Mouse (Mus musculus) heart, embryonic 10.5 days (tissue): ENCODE data around the gene Topaz1. TPM values are rescaled to one million over a fixed set of nuclear protein-coding genes. Genes with fewer than 3 reads are reported as not detected.
"Not testable (repeated sequence)": the region's sequence is repeated elsewhere in the genome, so short reads cannot be mapped to it uniquely, and the experiment has no call there.

Source experiments
- DNase-seq: peaks from one replicate; pipeline ENCODE4 v3.0.0-alpha.2; 2017; ENCODE audit warnings: low spot score
- H3K27ac ChIP-seq: fragments of 300-500 bp; sonication (generic); 2 replicates; pipeline ENCODE4 v1.5.1; 2016; ENCODE audit warnings: mild to moderate bottlenecking
- H3K27me3 ChIP-seq: fragments of 300-500 bp; sonication (generic); 2 replicates; pipeline ENCODE4 v1.6.1; 2016; ENCODE audit warnings: mild to moderate bottlenecking; ENCODE audit not compliant: poor library complexity, insufficient read depth, severe bottlenecking
- H3K36me3 ChIP-seq: fragments of 300-500 bp; sonication (generic); 2 replicates; pipeline ENCODE4 v1.6.1; 2016; ENCODE audit warnings: mild to moderate bottlenecking, moderate library complexity
- H3K4me1 ChIP-seq: fragments of 300-500 bp; sonication (generic); 2 replicates; pipeline ENCODE4 v1.6.1; 2016; ENCODE audit warnings: mild to moderate bottlenecking
- H3K4me3 ChIP-seq: fragments of 300-500 bp; sonication (generic); 2 replicates; pipeline ENCODE4 v1.5.1; 2016; ENCODE audit warnings: mild to moderate bottlenecking, moderate library complexity
- H3K9me3 ChIP-seq: fragments of 300-500 bp; sonication (generic); 2 replicates; pipeline ENCODE4 v1.6.1; 2016; ENCODE audit warnings: mild to moderate bottlenecking, moderate library complexity
- WGBS: fragments of 180-500 bp; shearing (Covaris S2); methylation state at CpG from one replicate; pipeline ENCODE4 v1.1.7; 2016; 5-methylcytosine and 5-hydroxymethylcytosine counted together
- polyA plus RNA-seq: library from polyadenylated mRNA; unstranded; fragments of >200 nt; fragmentation: Nextera tagmentation; extraction: Ambion mirVana; gene quantifications from 2 replicates; pipeline ENCODE4 v1.2.1, GENCODE M21; 2016

Gene Topaz1
- polyA plus RNA-seq, 1 experiment from 2014 or later = 0.18 TPM

DNA sequence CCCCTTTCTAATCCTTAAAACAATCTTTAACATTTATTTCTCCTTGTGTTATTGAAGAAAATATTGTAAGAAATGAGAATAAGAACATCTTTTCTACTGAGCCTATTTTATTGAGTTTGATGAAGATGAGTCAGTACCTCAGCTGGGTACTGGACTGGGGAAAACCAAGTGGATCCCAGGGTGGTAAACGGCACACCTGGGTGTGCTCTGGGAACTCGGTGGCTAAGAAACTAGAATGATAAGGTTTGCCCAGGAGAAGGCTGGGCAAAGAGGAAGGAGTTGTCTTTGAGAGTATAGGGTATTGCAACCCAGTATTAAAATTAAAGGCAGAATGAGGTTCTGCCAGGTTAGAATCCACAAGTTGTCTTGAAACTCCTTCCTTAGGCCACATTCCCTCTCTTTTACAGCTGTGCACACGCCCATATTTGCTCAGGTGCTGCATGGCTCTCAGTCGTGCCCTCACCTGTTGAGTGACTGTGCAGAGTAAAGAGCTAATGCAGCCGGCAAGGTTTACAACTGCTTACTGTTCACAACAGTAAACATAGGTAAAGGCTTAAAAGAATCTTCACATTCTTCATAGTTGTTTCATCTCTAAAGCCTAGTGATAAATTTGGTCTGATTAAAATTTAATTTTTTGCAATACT is 76.3 kb downstream of the Topaz1 start:
- Histone ChIP-seq H3K36me3 (peaks cover 38% of the 10 kb centered on the region), H3K4me3 (no peak overlapping the region), H3K27me3 (no peaks in the 10 kb centered on the region), H3K4me1 (no peaks in the 10 kb centered on the region), H3K27ac (no peak overlapping the region), H3K9me3 (no peaks in the 10 kb centered on the region)
- no peak for DNase-seq
- 75% methylated on average over 5 of the region's 5 CpGs for WGBS

DNA sequence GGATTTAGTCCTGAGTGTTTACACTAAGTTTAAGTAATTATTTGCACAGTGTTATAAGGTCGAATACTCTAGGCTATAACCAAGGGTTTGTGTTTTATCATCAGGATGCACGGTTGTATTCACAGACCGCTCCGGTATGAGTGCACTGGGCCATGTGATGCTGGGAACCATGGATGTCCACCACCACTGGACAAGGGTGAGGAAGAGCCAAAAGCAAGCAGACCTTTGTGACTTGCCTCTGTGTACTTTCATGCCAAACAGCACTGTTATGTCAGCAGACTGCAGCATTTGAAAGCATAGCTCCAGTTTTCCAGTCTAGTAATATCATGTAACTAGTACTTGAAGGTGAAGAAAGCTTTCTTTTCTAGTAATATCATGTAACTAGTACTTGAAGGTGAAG is 79.6 kb downstream of the Topaz1 start:
- Histone ChIP-seq H3K9me3 (no peaks in the 10 kb centered on the region), H3K4me3 (no peak overlapping the region), H3K27ac (no peak overlapping the region), H3K4me1 (no peaks in the 10 kb centered on the region), H3K36me3 (peaks cover 36% of the 10 kb centered on the region), H3K27me3 (no peaks in the 10 kb centered on the region)
- WGBS = 87% methylated on average over 4 of the region's 4 CpGs
- no peak for DNase-seq

DNA sequence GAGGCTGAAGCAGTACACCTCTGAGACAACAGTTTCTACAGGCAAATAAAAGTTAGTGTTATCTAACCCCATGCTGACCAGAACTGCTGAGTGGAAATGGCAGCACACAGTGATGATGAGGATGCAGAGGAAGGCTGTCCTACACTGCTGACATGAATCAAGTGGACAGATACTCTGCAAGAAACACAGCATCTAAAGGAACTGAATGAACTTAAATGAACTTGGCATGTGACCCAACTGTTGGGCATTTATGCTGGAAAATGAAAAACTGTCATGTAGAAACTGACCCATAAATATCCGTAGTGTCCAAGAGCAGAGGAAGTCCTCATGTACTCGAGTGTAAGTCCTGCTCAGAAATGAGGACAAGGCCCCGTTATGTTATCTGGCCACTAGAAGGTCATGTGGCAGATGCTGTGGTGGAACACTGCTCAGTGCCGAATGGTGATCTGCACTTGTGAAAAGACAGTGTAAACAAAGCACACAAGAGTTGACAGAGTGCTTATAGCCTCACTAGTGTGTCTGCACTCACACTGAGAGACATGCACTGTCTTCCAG is 82.8 kb downstream of the Topaz1 start:
- Histone ChIP-seq H3K36me3 (peaks cover 34% of the 10 kb centered on the region), H3K27ac (no peak overlapping the region), H3K4me1 (no peaks in the 10 kb centered on the region), H3K27me3 (no peaks in the 10 kb centered on the region), H3K4me3 (no peak overlapping the region), H3K9me3 (no peaks in the 10 kb centered on the region)
- WGBS = 67% methylated on average over 4 of the region's 4 CpGs
- no peak for DNase-seq

DNA sequence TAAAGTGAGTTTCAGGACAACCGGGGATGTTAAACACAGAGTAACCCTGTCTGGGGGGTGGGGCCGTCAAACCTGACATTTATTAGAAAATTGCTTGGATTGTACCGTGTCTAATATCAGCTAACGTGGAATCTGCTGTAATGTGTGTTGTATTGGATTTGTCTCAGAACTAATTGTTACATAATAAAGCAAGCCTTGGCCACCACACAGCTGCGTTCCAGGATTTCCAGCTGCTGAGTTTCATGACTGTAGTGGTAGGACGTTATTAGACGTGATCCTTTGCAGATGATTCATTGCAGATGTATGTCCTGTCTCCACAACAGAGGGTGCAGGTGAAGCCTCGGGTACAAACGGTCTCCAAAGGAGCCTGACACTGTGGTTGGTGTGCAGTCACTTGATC is 89.0 kb downstream of the Topaz1 start:
- Histone ChIP-seq H3K4me3 (no peak overlapping the region), H3K27me3 (no peaks in the 10 kb centered on the region), H3K9me3 (no peaks in the 10 kb centered on the region), H3K36me3 (peaks cover 6% of the 10 kb centered on the region; the same call in 1 of the 2 replicates), H3K27ac (no peak overlapping the region), H3K4me1 (peaks cover 9% of the 10 kb centered on the region; the same call in 1 of the 2 replicates)
- WGBS = 83% methylated on average over 9 of the region's 9 CpGs
- DNase-seq = no peak

DNA sequence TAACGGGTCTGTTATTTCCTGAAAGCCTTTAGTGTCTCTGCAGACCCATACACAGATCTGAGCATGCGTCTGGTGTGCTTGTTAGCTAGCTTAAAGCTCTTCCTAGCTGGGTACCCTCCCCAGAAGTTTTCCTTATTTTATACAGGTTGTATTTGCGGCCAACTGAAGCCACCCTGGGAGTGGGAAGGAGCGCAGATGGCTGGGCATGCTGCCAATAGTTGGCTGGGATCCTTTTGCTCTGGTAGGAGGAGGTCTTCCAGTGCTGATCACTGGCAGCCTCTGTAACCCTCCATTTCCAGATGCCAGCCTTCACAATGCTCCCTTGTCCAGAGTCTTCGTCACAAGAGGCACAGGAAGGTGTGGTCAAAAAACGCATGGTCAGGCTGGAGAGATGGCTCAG is 89.6 kb downstream of the Topaz1 start:
- peak; percentile 76 for DNase-seq
- H3K4me3 ChIP-seq = no peak overlapping the region
- H3K36me3 ChIP-seq = peaks cover 6% of the 10 kb centered on the region; the same call in 1 of the 2 replicates
- H3K27ac ChIP-seq = no peak overlapping the region
- no peaks in the 10 kb centered on the region for H3K27me3 ChIP-seq
- no peaks in the 10 kb centered on the region for H3K9me3 ChIP-seq
- peaks cover 9% of the 10 kb centered on the region; the same call in 1 of the 2 replicates for H3K4me1 ChIP-seq
- WGBS = 77% methylated on average over 6 of the region's 6 CpGs

DNA sequence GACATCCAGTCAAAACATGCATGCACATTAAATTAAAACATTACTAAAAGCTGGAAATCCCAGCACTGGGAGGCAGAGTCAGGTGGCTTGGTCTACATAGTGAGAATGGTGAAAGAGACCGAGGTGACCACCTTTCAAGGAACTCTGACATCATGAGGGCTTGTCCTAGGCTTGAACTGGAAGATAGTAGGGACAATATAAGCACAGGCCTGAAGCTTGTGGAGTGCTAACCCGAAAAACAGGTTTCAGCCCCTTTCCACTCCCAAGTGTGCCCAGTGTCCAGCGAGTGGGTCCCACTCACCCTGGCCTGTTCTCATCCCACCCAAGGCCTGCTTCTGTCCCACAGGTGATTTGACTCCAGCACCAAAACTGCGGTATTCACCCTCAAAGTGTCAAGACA is 90.1 kb downstream of the Topaz1 start:
- 79% methylated on average over 4 of the region's 4 CpGs for WGBS
- H3K4me3 ChIP-seq = no peak overlapping the region
- peaks cover 9% of the 10 kb centered on the region; the same call in 1 of the 2 replicates for H3K4me1 ChIP-seq
- no peaks in the 10 kb centered on the region for H3K9me3 ChIP-seq
- no peak overlapping the region for H3K27ac ChIP-seq
- no peaks in the 10 kb centered on the region for H3K27me3 ChIP-seq
- DNase-seq = no peak
- H3K36me3 ChIP-seq = peaks cover 6% of the 10 kb centered on the region; the same call in 1 of the 2 replicates

DNA sequence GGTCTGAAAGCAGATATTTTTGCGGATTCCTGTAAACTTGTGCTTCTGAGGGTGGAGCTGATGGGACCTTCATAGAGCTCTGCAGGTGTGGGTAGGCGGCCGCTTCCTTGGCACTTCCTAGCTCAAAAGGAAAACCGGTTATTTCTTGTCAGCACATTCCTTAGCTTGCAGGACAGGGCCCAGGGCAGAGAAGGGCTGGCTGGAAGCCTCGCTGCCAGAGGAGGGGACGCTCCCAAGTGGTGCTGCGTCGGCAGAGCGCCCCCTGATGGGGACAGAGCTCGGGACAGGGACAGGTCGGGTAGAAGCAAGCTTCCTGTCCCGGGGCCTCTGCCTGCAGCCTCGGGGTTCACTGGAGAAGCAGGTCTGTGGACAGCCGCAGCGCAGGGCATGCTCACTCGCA is 90.5 kb downstream of the Topaz1 start:
- 0 out of 2 replicates have a peak overlapping the region, but pooled peaks have one; percentile 4 for H3K27ac ChIP-seq
- H3K36me3 ChIP-seq = peaks cover 6% of the 10 kb centered on the region; the same call in 1 of the 2 replicates
- H3K9me3 ChIP-seq = no peaks in the 10 kb centered on the region
- peaks cover 9% of the 10 kb centered on the region; the same call in 1 of the 2 replicates for H3K4me1 ChIP-seq
- peak overlapping the region; percentile 33; the same call in 1 of the 2 replicates for H3K4me3 ChIP-seq
- no peaks in the 10 kb centered on the region for H3K27me3 ChIP-seq
- peak; percentile 77 for DNase-seq
- WGBS = 16% methylated on average over 16 of the region's 16 CpGs

DNA sequence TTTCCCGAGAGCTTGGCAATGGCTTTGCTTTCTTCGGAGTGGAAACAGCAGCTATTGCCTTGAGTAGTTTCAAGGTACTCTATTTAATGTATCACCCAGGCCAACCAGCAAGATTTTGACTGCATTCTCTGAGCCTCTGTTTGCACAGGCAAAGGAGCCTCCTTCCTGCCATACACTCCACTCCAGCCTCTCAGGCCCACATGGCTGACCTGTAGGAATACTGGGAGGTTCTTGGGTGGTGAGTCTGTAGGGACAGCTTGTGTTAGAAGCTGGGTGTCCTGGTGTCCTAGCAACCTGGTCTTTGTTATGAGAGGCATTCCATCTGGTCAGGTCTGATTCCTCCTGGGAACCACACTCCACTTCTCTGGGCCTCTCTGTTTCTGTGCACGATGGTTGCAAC is 96.6 kb downstream of the Topaz1 start, which contains the start of gene Gm35549:
Gene Gm35549 (minus strand): TSS at position 276 of the 400 bp plus-strand sequence.
- Histone ChIP-seq H3K9me3 (0 out of 2 replicates have a peak, but pooled peaks cover 3% of the 10 kb centered on the region), H3K27me3 (no peaks in the 10 kb centered on the region), H3K4me1 (no peaks in the 10 kb centered on the region), H3K4me3 (no peak within 1 kb of the TSS), H3K36me3 (peaks cover 6% of the 10 kb centered on the region), H3K27ac (no peak within 1 kb of the TSS)
- WGBS = 90% methylated on average over 3 of the region's 3 CpGs
- no peak for DNase-seq

DNA sequence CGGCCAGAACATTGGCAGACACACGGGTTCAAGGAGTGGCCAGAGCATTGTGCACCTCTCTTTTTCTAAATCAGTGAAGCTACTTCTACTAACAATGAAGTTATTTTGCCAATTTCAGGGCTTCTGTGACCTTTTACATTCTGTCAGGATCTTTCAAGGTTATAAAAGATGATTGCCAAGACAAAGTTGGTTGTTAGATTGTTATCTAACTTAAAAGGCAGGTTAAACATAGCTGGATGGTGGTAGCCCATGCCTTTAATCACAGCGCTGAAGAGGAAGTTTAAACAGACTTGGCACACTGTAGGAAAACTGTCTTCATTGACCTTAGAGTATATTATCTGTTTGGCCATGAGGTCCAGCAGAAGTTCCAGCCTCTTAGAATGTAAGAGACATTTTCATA is 98.5 kb downstream of the Topaz1 start:
- Histone ChIP-seq H3K4me1 (no peaks in the 10 kb centered on the region), H3K27ac (no peak overlapping the region), H3K27me3 (no peaks in the 10 kb centered on the region), H3K36me3 (peaks cover 24% of the 10 kb centered on the region), H3K4me3 (no peak overlapping the region), H3K9me3 (0 out of 2 replicates have a peak, but pooled peaks cover 3% of the 10 kb centered on the region)
- WGBS = 79% methylated on average over 3 of the region's 3 CpGs
- no peak for DNase-seq

DNA sequence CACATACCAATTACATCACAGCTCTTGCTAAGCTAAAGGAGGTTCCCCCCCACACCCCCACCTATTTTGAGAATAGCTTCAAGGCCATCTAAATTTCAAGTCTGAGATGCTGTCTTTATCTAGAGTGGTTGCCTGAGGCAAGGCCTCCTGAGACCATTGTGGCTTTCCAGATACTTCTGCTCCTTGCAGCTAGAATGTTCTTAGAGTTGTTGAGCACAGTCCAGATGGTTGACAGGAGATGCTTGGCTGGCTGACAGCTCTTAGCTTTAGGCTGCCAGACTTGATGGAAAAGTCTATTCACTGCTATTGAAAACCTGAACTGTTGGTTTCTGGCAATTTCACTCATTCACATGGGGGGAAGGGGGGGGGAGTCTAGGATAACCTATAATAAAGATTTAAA is 99.0 kb downstream of the Topaz1 start:
- H3K27me3 ChIP-seq = no peaks in the 10 kb centered on the region
- no peak overlapping the region for H3K27ac ChIP-seq
- peaks cover 30% of the 10 kb centered on the region for H3K36me3 ChIP-seq
- DNase-seq = no peak
- H3K4me3 ChIP-seq = no peak overlapping the region
- 0 out of 2 replicates have a peak, but pooled peaks cover 3% of the 10 kb centered on the region for H3K9me3 ChIP-seq
- H3K4me1 ChIP-seq = no peaks in the 10 kb centered on the region

DNA sequence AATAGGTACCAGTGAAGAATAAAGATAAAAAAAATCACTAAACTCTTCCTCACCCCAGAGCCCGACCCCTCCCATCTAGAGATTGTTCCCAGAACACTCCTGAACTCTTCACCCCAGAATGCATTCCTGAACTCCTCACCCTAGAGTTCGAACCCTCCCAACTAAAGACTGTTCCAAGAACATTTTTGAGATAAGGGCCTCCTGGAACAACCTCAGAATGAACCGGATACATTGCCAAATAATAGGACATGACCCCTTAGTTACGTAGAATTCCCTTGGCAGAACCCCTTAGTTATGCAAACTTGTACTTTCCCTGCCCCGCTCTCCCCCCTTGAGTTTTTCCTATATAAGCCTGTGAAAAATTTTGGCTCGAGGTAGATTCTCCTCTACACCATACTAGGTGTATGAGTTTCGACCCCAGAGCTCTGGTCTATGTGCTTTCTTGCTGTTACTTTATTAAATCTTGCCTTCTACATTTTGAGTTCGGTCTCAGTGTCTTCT is 100.7 kb downstream of the Topaz1 start:
- not testable (repeated sequence) for H3K4me1 ChIP-seq, DNase-seq, H3K4me3 ChIP-seq, H3K9me3 ChIP-seq, H3K27me3 ChIP-seq, H3K27ac ChIP-seq
- H3K36me3 ChIP-seq = peaks cover 47% of the 10 kb centered on the region
- 87% methylated on average over 7 of the region's 8 CpGs for WGBS
